In genomic region chr7:121074801-121075400, GRCm38 (mm10) we compare ENCODE assay signal across 12 mouse cellular contexts. TPM values are rescaled to one million over a fixed set of nuclear protein-coding genes. Genes with fewer than 3 reads are reported as not detected.
DNase-seq lines count a peak whose midpoint lies in the region; ATAC-seq lines count a peak whose summit lies in the region.
"Had no signal": no experiment of that assay in that cellular context is flagged by ENCODE, and none has a peak within 500 bp of the region (broad histone marks: within the 10 kb centered on the region; RNA-seq: fewer than 3 reads in every experiment).

No protein-coding gene starts in this region.

- 0 out of 2 replicates have a peak overlapping the region, but pooled peaks have one; percentile 9 for H3K9ac ChIP-seq in heart, embryonic 12.5 days
- H3K9ac ChIP-seq in stomach, embryonic 16.5 days (ENCODE audit: low read length): no peak overlapping the region

- H3K4me3 ChIP-seq in megakaryocyte, embryonic 14.5 days (replicated peaks): peak overlapping the region; percentile 42
- no peak overlapping the region for H3K4me3 ChIP-seq in heart, embryonic 12.5 days
- H3K4me3 ChIP-seq in stomach, embryonic 16.5 days (replicated peaks; ENCODE audit: low read length): no peak overlapping the region

- H3K4me2 ChIP-seq in heart, embryonic 12.5 days: no peak overlapping the region
- H3K4me2 ChIP-seq in stomach, embryonic 16.5 days (ENCODE audit: low read depth, low read length): no peak overlapping the region

- peak; percentile 71 to 81 for DNase-seq in lung, adult 18-20 months
- no peak for DNase-seq in right cerebral cortex, adult 2 months (ENCODE audit: low spot score in 2 of 2)
- no peak for DNase-seq in urinary bladder, adult 2 months (ENCODE audit: low spot score)
- DNase-seq: adrenal gland, postnatal 25 days; gastrocnemius, postnatal 14 days had no signal

- 43% methylated on average over 6 of the region's 6 CpGs for WGBS in heart, embryonic 12.5 days
- WGBS in stomach, embryonic 16.5 days: 77% methylated on average over 6 of the region's 6 CpGs

- H3K9me3 ChIP-seq in megakaryocyte, embryonic 14.5 days: no peaks in the 10 kb centered on the region
- no peaks in the 10 kb centered on the region for H3K9me3 ChIP-seq in heart, embryonic 12.5 days (replicated peaks)
- H3K9me3 ChIP-seq in stomach, embryonic 16.5 days (replicated peaks; ENCODE audit: control insufficient read depth, low read length): no peaks in the 10 kb centered on the region
- H3K9me3 ChIP-seq: G1E had no signal

- no peaks in the 10 kb centered on the region for H3K27me3 ChIP-seq in megakaryocyte, embryonic 14.5 days (replicated peaks)
- H3K27me3 ChIP-seq in heart, embryonic 12.5 days (replicated peaks): no peaks in the 10 kb centered on the region; the same call in 1 of the 2 replicates
- H3K27me3 ChIP-seq in stomach, embryonic 16.5 days (ENCODE audit: control insufficient read depth, insufficient read depth, low read length): no peaks in the 10 kb centered on the region

- peaks cover 3% of the 10 kb centered on the region; the same call in 1 of the 2 replicates for H3K4me1 ChIP-seq in megakaryocyte, embryonic 14.5 days
- peaks cover 24% of the 10 kb centered on the region for H3K4me1 ChIP-seq in heart, embryonic 12.5 days (replicated peaks)
- peaks cover 4% of the 10 kb centered on the region; the same call in 1 of the 2 replicates for H3K4me1 ChIP-seq in stomach, embryonic 16.5 days (ENCODE audit: control insufficient read depth, insufficient read depth, low read length)

- ATAC-seq in megakaryocyte, adult 5-6 weeks (ENCODE audit: poor library complexity, severe bottlenecking): no peak; the same call in none of the 2 replicates
- ATAC-seq in heart, embryonic 12.5 days (ENCODE audit: insufficient number of reproducible peaks, low FRiP score): 0 out of 2 replicates have a peak, but pooled peaks have one; percentile 9
- no peak; the same call in 1 of the 2 replicates for ATAC-seq in stomach, embryonic 16.5 days (ENCODE audit: insufficient read depth, low FRiP score)
- ATAC-seq: inflammation-experienced regulatory T-cells, adult 6 months had no signal

- peaks cover 79% of the 10 kb centered on the region for H3K36me3 ChIP-seq in megakaryocyte, embryonic 14.5 days (replicated peaks; ENCODE audit: low read length)
- H3K36me3 ChIP-seq in heart, embryonic 12.5 days: peaks cover 43% of the 10 kb centered on the region
- peaks cover 3% of the 10 kb centered on the region for H3K36me3 ChIP-seq in stomach, embryonic 16.5 days (ENCODE audit: control insufficient read depth, insufficient read depth, low read length)

- H3K27ac ChIP-seq in heart, embryonic 12.5 days (ENCODE audit: poor library complexity, severe bottlenecking): peak overlapping the region; percentile 45
- H3K27ac ChIP-seq in stomach, embryonic 16.5 days (ENCODE audit: low read length): peak overlapping the region; percentile 62

RNA-seq across cellular contexts. Expression of gene Igsf6, which starts 0.5 kb away (rescaled TPM):
- 6.0 TPM in 1 of 2 replicates, not detected in the other for polyA plus RNA-seq in megakaryocyte, embryonic 14.5 days (2012; ENCODE audit: insufficient read depth, low replicate concordance)
- 544 and 557 TPM in 2 replicates for total RNA-seq in megakaryocyte, adult 5-6 weeks (2015)
- total RNA-seq in megakaryocyte, adult 5-6 weeks (2017): 478 and 480 TPM in 2 replicates
- 0.50 and 1.0 TPM in 2 replicates for polyA plus RNA-seq in heart, embryonic 12.5 days (2016; fragmentation: Nextera tagmentation; extraction: Ambion mirVana)
- 4.7 and 6.1 TPM in 2 replicates for polyA plus RNA-seq in stomach, embryonic 16.5 days (2015; fragmentation: Nextera tagmentation; extraction: Ambion mirVana)
- 2.5 and 2.9 TPM in 2 replicates for polyA plus RNA-seq in urinary bladder, adult 2 months (2012; rRNA removed)

RNA-seq across cellular contexts. Expression of gene Otoa, which starts 6.5 kb away (rescaled TPM):
- polyA plus RNA-seq in megakaryocyte, embryonic 14.5 days (2012; ENCODE audit: insufficient read depth, low replicate concordance): 0.09 TPM in 1 of 2 replicates, not detected in the other
- total RNA-seq in megakaryocyte, adult 5-6 weeks (2015): 0.36 and 0.42 TPM in 2 replicates
- total RNA-seq in megakaryocyte, adult 5-6 weeks (2017): 0.11 and 0.24 TPM in 2 replicates
- polyA plus RNA-seq in heart, embryonic 12.5 days (2016; fragmentation: Nextera tagmentation; extraction: Ambion mirVana): 0.26 TPM in 1 of 2 replicates, not detected in the other
- polyA plus RNA-seq in stomach, embryonic 16.5 days (2015; fragmentation: Nextera tagmentation; extraction: Ambion mirVana): 0.36 and 0.37 TPM in 2 replicates
- polyA plus RNA-seq in urinary bladder, adult 2 months (2012; rRNA removed): 0.07 and 0.29 TPM in 2 replicates
- polyA plus RNA-seq: forebrain, embryonic 11.5 days; inflammation-experienced regulatory T-cells, adult 6 months had no signal

RNA-seq across cellular contexts. Expression of gene Mettl9, which starts 40.7 kb away (rescaled TPM):
- 20.0 and 20.6 TPM in 2 replicates for polyA plus RNA-seq in megakaryocyte, embryonic 14.5 days (2012; ENCODE audit: insufficient read depth, low replicate concordance)
- 106 and 115 TPM in 2 replicates for total RNA-seq in megakaryocyte, adult 5-6 weeks (2015)
- 138 and 164 TPM in 2 replicates for total RNA-seq in megakaryocyte, adult 5-6 weeks (2017)
- 116 TPM in 2 replicates for polyA plus RNA-seq in heart, embryonic 12.5 days (2016; fragmentation: Nextera tagmentation; extraction: Ambion mirVana)
- polyA plus RNA-seq in stomach, embryonic 16.5 days (2015; fragmentation: Nextera tagmentation; extraction: Ambion mirVana): 94.5 and 111 TPM in 2 replicates
- polyA plus RNA-seq in urinary bladder, adult 2 months (2012; rRNA removed): 45.5 and 48.2 TPM in 2 replicates

Comparison
In these comparisons a context has a peak if more than half of its experiments do, and no peak if none do; other contexts are left out.
1. DNase-seq: peak in lung, adult 18-20 months (2 of 2); none in right cerebral cortex, adult 2 months (0 of 2) and urinary bladder, adult 2 months (single experiment).